Mouse (Mus musculus): ENCODE measurements around the gene Myom1.

The Myom1 gene

DNA sequence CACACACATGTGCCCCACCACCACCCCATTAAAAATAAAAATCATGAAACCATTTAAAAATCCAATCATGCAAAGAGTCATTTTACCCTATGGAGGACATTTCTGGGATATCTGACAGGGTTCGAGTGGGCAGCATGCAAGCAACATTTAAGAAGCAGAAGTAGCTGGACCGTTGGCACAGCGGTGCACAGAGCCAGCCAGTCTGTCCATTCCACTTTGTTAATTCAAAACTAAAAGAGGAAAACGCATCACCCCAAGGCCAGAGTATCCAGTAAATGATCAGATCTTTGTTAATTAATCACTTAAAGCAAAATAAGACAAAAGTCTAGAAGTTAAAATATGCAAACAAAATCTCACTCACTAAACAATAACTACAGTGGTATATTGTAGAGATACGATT, 133.4 kb downstream of the Myom1 start:
- DNase-seq (ENCODE audit: low read depth, low spot score) = no peak

GRCm38 (mm10) chr17:71136384-71137333, 134.2 kb downstream of the Myom1 start:
- no peak for DNase-seq (ENCODE audit: low read depth, low spot score)

DNA sequence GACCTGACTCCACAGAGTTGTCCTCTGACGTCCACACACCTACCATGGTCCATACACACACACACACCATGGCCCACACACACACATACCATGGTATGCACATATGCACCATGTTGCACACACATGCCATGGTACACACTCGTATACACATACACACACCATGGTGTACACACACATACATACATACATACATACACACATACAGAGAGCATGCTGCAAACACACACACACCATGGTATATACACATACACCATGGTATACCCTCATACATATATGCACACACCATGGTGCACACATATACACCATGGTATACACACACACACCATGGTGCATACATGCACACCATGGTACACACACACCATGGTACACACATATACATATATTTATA, 134.9 kb downstream of the Myom1 start:
- DNase-seq (ENCODE audit: low read depth, low spot score) = no peak

DNA sequence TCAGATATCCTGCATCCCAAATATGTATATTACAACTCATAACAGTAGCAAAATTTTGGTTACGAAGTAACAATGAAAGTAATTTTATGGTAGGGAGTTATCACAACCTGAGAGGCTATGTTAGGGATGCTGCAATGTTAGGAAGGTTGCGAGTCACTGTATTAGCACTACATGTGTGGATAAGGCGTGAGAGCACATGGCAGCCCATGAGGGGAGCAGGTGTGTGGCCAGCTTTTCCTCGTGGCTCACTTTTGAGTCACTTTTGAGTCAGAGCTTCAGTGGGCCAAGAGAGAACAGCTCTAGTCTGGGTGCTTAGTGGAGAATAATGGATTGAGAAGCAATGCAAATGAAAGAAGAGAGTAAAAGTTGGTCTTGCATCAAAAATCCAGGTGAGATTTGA, 139.6 kb downstream of the Myom1 start:
- no peak for DNase-seq (ENCODE audit: low read depth, low spot score)

DNA sequence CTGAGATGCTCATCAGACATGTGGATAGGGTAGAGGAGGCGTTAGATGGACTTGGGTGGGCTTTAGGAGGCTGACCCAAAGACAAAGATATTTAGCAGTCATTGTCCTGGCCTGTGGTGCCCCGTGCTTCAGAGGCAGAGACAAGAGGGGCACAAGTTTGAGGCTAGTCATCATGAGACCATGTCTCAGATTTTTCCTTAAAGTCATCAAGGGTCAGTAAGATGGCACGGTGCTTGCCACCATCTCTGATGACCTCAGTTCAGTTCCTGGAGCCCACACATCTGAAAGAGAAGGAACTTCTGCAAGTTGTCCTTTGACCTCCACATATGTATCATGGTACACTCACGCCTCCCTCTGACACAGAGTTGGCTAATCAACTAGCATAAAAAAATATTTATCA, 140.7 kb downstream of the Myom1 start:
- no peak for DNase-seq (ENCODE audit: low read depth, low spot score)

DNA sequence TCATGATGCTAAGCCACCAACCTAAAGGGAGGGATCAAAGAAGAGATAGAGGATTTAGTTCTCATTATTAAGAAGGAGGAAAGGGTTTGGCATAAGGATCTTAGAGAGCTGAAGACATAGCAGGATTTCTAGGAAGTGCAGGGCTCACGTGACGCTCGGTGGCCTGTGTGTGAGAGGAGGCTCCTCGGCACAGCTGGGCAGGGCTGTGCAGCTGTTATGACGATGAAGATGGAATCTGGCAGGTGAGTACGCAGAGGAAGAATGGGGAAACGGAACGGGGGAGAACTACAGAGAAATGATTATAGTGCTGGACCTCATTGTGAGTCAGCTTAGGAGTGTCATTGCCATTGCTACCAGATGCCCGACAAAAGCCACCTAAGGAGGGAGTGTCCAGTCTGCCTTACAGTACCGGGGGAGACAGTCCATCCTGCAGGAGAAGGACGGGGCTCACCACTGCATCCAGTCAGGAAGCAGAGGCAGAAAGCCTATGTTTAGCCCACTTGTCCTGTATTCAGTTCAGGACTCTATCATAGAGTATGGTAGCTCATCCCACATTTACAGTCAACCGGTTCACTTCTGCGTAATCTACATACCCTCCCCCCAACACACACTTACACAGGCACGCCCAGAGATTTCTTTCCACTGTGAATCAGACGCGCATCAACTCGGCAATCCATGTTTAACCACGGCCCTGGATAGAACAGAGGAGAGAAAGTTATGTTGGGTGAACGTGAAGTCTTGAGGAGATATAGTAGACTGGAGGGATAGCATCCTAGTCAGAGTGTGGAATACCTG, 142.1 kb downstream of the Myom1 start:
- DNase-seq (ENCODE audit: low read depth, low spot score) = no peak

GRCm38 (mm10) chr17:71145248-71145961, 143.0 kb downstream of the Myom1 start:
- DNase-seq (ENCODE audit: low read depth, low spot score) = no peak

GRCm38 (mm10) chr17:71153356-71153755, 150.9 kb downstream of the Myom1 start:
- no peak for DNase-seq (ENCODE audit: low read depth, low spot score)

GRCm38 (mm10) chr17:71155271-71155670, 152.8 kb downstream of the Myom1 start:
- no peak for DNase-seq (ENCODE audit: low read depth, low spot score)

DNA sequence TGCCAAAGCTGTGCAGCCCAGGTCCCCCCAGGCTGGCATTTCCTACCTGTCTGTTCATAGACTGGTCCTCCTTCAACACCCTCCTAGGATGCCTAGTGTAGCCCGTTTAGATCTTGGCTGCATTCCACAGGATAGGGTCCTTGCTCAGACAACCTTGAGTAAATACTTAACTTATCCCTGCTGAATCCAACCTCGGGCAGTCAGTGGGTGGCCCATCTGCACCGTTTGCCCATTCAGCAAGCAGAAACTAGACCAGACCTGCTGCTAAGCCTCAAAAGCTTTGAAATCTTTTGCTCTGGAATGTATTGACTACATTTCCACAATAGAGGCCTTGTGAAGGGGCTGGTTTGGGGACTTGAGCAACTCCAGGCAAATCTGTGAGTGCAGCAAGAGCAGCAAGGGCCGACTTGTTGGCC, 156.7 kb downstream of the Myom1 start:
- peak; percentile 38 for DNase-seq (ENCODE audit: low read depth, low spot score)

DNA sequence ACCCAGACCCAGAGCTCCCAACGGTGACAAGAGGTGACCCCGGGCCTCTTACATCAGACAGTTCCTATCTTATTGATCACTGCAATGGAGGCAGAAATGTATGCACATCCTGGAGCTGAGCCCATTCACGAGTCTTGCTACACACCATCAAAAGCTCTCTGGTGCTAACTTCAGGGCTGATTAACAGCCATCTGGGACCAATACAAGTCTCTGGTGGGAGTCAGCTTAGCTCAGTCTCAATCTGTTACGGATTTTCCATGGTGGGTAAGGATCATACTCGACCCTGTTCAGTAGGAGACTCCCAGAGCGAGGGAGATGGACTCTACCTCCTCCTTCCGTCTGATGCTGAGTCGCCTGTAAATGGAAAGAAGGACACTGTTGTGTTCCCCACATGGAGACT, 157.3 kb downstream of the Myom1 start:
- DNase-seq (ENCODE audit: low read depth, low spot score) = no peak

DNA sequence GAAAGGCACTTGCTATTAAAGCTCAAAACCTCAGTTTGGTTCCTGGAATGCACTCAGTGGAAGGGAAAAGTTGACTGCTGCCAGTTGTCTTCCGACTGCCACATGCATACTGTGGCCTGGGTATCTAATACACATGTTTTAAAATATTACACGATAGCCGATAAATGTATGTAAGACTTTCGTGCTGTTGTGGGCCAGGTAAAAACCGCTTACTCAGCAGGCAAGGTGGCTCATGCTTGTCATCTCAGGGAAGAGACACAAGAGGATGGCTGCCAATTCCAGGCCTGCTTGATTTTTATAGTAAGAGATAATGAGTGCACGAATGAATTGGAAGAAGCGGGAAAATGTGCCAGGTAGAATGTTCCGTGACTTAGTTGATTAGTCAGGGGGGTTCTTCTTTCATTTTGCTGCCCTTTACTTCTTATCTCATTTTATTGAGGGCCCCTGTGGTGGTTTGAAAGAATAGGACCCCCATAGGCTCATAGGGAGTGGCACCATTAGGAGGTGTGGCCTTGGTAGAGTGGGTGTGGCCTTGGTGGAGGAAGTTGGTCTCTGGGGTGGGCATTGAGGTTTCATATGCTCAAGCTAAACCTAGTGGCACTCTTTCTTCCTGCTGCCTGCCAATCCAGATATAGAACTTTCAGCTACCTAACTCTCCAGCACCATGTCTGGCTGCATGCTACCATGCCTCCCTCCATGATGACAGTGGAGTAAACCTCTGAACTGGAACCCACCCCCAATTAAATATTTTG, 158.0 kb downstream of the Myom1 start:
- DNase-seq (ENCODE audit: low read depth, low spot score) = no peak

DNA sequence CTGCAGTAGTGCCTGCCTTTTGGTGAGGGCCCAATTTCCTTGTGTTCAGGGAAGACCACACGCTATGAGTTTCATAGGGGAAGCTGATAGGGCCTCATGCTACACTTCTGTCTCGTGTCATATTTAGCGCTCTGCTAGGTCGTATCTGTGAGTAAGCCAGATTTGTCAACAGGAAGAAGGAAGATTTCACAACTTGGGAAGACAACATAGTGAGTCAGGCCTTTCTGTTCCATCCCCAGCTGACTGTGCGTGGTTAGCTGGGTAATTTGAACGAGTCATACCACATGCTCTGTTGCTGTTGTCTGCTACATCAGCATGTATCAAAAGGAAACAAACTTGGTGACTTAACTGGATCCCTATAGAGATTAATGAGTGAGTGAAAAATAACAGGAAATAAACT, 162.6 kb downstream of the Myom1 start:
- DNase-seq (ENCODE audit: low read depth, low spot score) = no peak

DNA sequence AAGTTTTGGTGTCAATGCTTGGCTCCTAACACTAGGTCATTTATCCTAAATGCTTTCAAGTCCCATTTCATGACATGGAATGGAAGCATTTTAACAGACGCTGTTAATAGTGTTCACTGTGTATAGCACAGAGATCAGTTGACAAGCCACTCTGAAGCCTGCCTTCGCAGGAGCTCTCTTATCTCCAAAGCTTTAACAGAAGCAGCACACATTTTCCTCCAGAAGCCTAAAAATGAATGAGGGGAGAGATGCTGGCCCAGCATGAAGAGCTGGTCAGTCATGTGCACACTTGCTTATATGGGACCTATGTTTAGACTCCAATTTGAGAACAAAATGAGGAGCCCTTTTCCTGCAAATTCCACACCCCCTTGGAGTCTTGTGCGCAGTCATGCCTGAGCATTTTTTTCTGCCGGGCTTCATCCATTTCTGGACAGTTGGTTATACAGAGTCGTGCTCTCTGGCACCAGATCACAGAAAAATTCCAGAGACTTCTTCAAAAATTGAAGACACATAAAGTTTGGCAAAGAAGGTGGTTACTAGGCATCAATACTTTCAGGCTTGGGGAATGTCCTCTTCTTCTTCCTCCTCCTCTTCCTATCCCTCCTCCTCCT, 165.9 kb downstream of the Myom1 start:
- DNase-seq (ENCODE audit: low read depth, low spot score) = no peak

GRCm38 (mm10) chr17:71168846-71169245, 166.4 kb downstream of the Myom1 start:
- DNase-seq (ENCODE audit: low read depth, low spot score) = no peak

- no peak for DNase-seq (ENCODE audit: low read depth, low spot score)
These were observed 167.2 kb downstream of the Myom1 start for GRCm38 (mm10) chr17:71169639-71170038.

DNA sequence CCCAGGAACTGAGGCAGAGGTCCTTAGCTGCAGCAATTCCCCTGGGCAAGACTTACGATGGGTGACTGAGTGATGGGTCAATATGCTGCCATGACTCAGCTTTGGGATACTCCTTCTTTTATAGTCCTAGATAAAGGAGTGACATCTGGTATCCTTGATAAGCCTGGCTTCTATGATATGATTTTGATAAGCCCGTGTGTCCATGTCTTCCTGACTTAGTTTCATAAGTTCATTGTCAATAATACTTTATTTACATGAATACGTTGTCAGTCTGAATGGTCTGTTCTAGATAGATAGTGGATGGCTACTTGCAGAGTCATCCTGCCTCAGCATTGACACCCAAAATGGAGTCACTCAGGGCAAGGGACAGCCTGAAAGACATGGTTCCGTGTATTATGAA, 168.7 kb downstream of the Myom1 start:
- DNase-seq (ENCODE audit: low read depth, low spot score) = no peak

Data from R1 (cell line).